Mouse (Mus musculus) cerebellum, postnatal 4 days (tissue): ENCODE results near the gene Rhbdl1.

Source experiments
- DNase-seq, 2 experiments: peaks; one replicate each; pipeline ENCODE4 v3.0.0; 2022; ENCODE audit warnings: low spot score in 2 of 2, mixed read lengths in 1 of 2

Gene Rhbdl1

DNA sequence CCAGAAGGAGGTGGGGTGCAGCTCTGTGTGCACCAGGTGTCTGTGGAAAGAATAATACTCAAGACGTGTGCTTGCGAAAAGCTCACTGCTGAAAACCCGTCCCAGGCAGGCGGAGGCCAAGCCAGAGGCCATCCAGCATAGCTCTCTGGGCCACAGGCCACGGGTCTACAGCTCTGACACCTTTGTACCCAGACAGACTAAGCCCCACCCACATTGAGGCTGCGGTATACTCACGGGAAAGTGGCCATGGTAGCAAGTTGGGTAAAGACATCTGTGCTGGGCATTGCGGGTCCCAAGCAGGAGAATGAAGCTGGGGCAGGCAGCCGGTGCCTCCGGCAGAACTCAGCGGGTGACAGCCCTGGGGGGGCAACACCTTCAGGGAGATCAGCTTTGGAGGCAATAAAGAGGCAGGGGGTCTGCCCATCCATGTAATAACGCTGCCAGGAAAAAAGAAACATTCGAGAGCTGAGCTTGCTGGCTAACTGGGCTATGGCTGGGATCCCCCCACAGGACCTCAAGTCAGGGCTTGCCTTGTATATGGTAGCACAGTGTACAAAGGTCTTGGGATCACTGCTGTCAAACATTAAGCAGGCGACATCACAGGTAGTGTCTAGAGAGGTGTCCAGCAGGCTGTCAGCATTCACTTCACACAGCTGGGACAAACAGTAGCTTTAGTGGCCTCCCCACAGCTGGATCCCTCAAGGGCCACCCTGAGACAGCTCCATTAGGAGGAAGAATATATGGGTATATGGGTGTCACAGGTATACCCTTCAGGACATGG, 2.5 kb upstream of the Rhbdl1 start:
- no peak for DNase-seq

DNA sequence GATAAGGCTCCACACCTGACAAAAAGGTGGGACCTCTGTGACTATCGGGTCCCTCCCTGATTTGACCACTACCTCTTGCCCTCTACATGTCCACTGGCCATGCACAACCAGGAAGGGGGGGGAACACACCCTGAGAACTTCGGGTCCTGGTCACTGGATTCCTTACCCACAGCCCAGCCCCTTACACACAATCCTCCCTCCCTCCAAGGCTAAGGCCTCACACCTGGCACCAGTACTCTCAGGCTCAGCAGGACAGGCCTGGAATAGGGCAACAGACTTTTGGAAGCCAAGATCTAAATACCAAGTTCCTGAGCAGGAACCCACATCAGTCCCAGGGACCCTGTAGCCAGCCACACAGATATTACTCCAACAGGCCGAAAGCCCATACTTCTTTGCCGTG, 1.8 kb upstream of the Rhbdl1 start:
- DNase-seq = no peak

DNA sequence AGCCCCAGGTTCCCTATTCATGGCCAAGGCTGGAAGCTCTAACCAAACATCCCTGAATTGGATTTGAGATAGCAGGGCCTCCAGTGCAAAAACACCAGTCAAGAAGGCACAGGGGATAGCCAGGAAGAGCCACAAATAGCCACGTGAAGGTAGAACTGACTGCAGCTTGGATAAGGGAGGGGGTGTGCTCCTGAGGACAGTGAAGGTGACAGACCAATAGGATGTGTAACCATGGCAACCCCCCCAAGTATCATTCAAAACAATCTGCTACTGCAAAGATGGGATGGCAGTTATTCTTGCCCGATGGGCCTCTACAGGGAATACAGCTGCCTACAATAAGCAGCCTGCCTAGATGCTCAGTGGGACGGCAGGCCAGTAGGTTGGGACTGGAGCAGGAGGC, 438 bp upstream of the Rhbdl1 start:
- no peak for DNase-seq

DNA sequence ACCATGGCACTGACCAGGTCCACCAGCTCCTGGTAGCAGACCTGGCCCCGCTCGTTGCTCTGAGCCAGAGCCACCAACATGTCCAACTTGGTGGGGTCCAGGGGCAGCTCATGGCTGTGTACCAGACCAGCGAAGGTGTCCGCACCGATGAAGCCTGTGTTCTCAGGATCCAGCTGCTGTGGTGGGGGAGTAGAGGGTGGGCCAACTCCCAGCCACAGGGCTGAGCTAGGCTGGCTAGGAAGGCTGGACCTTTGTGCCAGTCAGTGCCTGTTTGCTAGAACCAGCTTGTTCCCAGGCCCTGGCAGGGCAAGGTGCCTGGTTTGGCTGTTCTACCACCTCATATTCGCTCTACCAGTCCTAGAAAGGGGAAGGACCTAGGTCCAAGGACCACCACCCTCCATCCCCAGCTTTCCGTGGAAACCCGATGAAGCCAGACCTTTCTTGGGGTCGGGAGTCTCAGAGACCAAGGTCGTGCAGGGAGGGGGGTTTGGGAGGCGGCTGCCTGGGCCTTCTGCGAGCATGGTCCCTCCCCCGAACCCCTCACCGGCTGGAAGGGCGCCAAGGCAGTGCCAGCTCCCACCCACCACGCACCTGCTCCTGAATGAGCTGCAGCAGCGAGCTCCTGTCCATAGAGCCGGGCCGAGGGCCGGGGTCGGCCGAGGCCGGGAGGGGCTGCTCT, 559 bp downstream of the Rhbdl1 start:
- peak in 1 of 2 experiments; percentile 26 for DNase-seq

- DNase-seq = no peak
Observed at GRCm38 (mm10) chr17:25835816-25836215, 1.3 kb downstream of the Rhbdl1 start.

DNA sequence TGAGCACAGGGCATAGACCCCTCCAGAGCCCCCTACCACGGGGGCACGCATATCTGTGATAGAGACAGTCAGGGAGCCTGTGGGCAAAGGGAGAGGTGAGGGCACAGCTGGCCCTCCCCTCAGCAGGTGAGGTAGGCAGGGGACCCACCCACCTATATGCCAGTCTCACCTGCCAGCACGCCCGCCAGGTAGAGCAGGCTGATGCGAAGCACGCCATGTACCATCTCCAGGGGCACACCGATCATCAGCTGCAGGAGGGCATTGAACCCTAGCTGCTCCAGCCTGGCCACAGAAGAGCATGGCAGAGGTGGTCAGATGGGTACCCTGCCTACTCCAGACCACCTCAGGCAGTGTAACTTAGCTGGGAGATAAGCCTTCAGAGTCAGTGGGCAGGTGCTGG, 1.8 kb downstream of the Rhbdl1 start:
- DNase-seq = no peak

DNA sequence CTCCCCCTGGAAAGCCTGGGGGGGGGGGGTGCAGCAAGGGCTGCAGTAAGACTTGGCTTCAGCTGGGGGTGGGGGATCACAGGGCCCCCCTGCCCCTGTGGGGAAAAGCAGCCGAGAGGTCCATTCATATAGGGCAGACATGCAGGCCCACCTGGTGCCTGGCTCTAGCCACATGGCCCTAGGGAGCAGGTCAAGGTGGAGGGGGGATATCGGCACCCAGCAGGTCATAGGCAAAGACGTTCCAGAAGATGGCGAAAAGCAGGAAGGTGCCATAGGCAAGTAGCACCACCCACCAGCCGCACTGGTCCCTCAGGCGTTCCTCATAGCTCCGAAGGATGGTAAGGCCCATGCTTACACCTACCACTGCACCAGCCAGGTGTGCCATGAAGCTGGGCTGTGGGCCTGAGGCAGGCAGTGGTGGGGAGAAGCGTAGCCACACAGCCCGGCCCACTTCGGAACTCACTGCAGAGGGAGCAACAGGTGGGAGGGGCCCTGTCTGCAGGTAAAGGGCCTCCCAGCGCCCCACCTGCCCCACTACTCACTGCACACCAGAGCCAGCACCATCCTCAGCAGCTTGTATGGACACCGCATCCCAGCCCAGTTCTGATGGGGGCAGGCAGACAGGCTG, 2.4 kb downstream of the Rhbdl1 start:
- DNase-seq = no peak

GRCm38 (mm10) chr17:25833961-25834594, 3.0 kb downstream of the Rhbdl1 start:
- no peak for DNase-seq

- DNase-seq = peak; percentile 57 to 81
Observed at GRCm38 (mm10) chr17:25833291-25833663, 3.8 kb downstream of the Rhbdl1 start, which contains the start of gene Stub1. Gene Stub1, minus strand, starts transcription at chr17:25833404.

GRCm38 (mm10) chr17:25832436-25833290, 4.4 kb downstream of the Rhbdl1 start:
- peak; percentile 94 to 99 for DNase-seq

- peak in 1 of 2 experiments; percentile 43 for DNase-seq
Observed at GRCm38 (mm10) chr17:25831451-25832281, 5.4 kb downstream of the Rhbdl1 start.

GRCm38 (mm10) chr17:25830806-25831431, 6.2 kb downstream of the Rhbdl1 start:
- no peak for DNase-seq

GRCm38 (mm10) chr17:25830200-25830753, 6.8 kb downstream of the Rhbdl1 start:
- no peak for DNase-seq

DNA sequence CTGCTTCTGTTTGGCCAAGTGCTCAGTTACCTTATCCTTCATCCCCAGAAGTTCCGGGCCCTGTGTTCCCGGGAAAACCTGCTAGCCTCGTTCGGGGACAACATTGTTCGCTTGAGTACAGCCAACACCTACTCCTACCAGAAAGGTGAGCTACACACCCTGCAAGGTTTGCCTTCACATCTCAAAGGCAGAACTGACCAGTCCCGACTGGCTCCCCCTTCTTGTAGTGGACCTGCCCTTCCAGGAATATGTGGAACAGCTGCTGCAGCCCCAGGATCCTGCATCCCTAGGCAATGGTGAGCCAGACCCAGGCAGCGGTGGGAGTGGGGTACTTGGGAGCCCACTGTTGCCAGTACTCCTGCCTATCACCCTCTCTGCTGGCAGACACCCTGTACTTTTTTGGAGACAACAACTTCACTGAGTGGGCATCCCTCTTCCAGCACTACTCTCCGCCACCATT, 7.5 kb downstream of the Rhbdl1 start:
- no peak for DNase-seq

DNA sequence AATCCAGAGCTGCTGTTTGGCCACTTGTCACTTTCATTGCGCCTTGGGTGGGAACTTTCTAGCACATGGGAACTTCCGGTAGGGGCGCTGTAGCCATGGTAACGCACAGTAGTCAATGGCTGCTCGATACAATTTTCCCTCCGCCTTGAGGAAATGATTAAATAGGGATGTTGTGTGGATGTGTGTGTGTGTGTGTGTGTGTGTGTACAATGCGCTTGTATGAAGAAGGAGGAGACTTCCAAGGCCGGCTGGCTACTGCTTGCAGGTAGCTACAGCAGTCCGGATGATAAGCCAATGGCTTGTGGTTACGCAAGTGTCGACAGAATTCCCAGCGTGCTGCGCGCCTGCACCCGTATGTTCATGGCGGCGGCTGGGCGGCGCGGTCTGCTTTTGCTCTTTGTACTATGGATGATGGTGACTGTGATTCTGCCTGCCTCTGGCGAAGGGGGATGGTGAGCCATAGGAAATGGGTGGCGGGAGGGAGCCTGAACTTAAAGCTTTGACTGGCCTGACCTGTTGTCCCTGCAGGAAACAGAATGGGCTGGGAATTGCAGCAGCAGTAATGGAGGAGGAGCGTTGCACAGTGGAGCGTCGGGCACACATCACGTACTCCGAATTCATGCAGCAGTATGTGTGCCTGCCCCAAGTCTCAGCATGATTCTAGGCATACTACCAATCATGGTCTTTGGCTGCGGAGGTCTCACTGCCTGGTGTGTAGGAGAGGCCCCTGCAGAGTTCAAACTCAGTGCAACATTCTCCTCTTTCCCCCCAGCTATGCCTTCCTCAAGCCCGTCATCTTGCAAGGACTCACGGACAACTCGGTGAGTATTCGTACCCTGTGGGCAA, 8.2 kb downstream of the Rhbdl1 start, which contains the start of gene Jmjd8:
Gene Jmjd8, plus strand, starts transcription at position 156 of the 846 bp plus-strand sequence.
- DNase-seq = peak; percentile 68 to 77

- no peak for DNase-seq
Observed at GRCm38 (mm10) chr17:25828223-25828594, 8.9 kb downstream of the Rhbdl1 start.

GRCm38 (mm10) chr17:25827546-25828222, 9.4 kb downstream of the Rhbdl1 start:
- DNase-seq = no peak

- DNase-seq = no peak
Observed at GRCm38 (mm10) chr17:25827011-25827410, 10.1 kb downstream of the Rhbdl1 start.
